Mouse (Mus musculus) thymus, adult 18-20 months (tissue): ENCODE measurements around the gene Hprt.

Source experiments
- DNase-seq, 2 experiments: peaks; one replicate each; pipeline ENCODE4 v3.0.0; 2022; ENCODE audit warnings: mixed read lengths in 2 of 2

Gene Hprt

GRCm38 (mm10) chrX:53045187-53045903 lies 57.4 kb downstream of the Hprt start:
- no peak for DNase-seq

- DNase-seq, result no peak
These were observed 58.1 kb downstream of the Hprt start for GRCm38 (mm10) chrX:53046033-53046432.

GRCm38 (mm10) chrX:53046911-53047310 lies 59.0 kb downstream of the Hprt start:
- no peak for DNase-seq

- no peak for DNase-seq
These were observed 61.3 kb downstream of the Hprt start for GRCm38 (mm10) chrX:53049196-53049595.

- DNase-seq, result no peak
These were observed 62.4 kb downstream of the Hprt start for GRCm38 (mm10) chrX:53050353-53050752.

GRCm38 (mm10) chrX:53052652-53053500 lies 64.9 kb downstream of the Hprt start:
- no peak for DNase-seq

GRCm38 (mm10) chrX:53053885-53054284 lies 65.9 kb downstream of the Hprt start:
- DNase-seq, result no peak

- DNase-seq, result no peak
These were observed 67.8 kb downstream of the Hprt start for GRCm38 (mm10) chrX:53055771-53056170.

GRCm38 (mm10) chrX:53056627-53057026 lies 68.7 kb downstream of the Hprt start:
- DNase-seq, result peak; percentile 9 to 15

- peak; percentile 43 to 59 for DNase-seq
These were observed 69.3 kb downstream of the Hprt start for GRCm38 (mm10) chrX:53057054-53057759.

- no peak for DNase-seq
These were observed 69.8 kb downstream of the Hprt start for GRCm38 (mm10) chrX:53057760-53058090.

GRCm38 (mm10) chrX:53058459-53059280 lies 70.7 kb downstream of the Hprt start:
- DNase-seq, result no peak

- no peak for DNase-seq
These were observed 71.6 kb downstream of the Hprt start for GRCm38 (mm10) chrX:53059426-53060007.

- DNase-seq, result no peak
These were observed 76.5 kb downstream of the Hprt start for GRCm38 (mm10) chrX:53064406-53064805.
